Mouse (Mus musculus): ENCODE data around the gene Nebl. TPM values are rescaled to one million over a fixed set of nuclear protein-coding genes. Genes with fewer than 3 reads are reported as not detected.

The Nebl gene
- total RNA-seq, 2 experiments from 2014 or later: 5.5 to 8.2 TPM

- DNase-seq (ENCODE audit: low spot score in 2 of 2): no peak
These were observed 317.6 kb downstream of the Nebl start for GRCm38 (mm10) chr2:17413496-17414268.

- DNase-seq (ENCODE audit: low spot score in 2 of 2): no peak
These were observed 322.0 kb downstream of the Nebl start for GRCm38 (mm10) chr2:17409276-17409675.

- DNase-seq (ENCODE audit: low spot score in 2 of 2): no peak
These were observed 325.2 kb downstream of the Nebl start for GRCm38 (mm10) chr2:17405899-17406531.

- DNase-seq (ENCODE audit: low spot score in 2 of 2): no peak
These were observed 328.8 kb downstream of the Nebl start for GRCm38 (mm10) chr2:17402511-17402910.

- no peak for DNase-seq (ENCODE audit: low spot score in 2 of 2)
These were observed 335.0 kb downstream of the Nebl start for GRCm38 (mm10) chr2:17396235-17396634.

GRCm38 (mm10) chr2:17391389-17391788 lies 339.9 kb downstream of the Nebl start:
- no peak for DNase-seq (ENCODE audit: low spot score in 2 of 2)

GRCm38 (mm10) chr2:17390513-17391200 lies 340.6 kb downstream of the Nebl start:
- DNase-seq (ENCODE audit: low spot score in 2 of 2): no peak

- DNase-seq (ENCODE audit: low spot score in 2 of 2): no peak
These were observed 341.4 kb downstream of the Nebl start for GRCm38 (mm10) chr2:17389886-17390285.

GRCm38 (mm10) chr2:17389379-17389778 lies 341.9 kb downstream of the Nebl start:
- no peak for DNase-seq (ENCODE audit: low spot score in 2 of 2)

- no peak for DNase-seq (ENCODE audit: low spot score in 2 of 2)
These were observed 349.0 kb downstream of the Nebl start for GRCm38 (mm10) chr2:17382227-17382626.

- DNase-seq (ENCODE audit: low spot score in 2 of 2): no peak
These were observed 355.3 kb downstream of the Nebl start for GRCm38 (mm10) chr2:17375916-17376315.

- no peak for DNase-seq (ENCODE audit: low spot score in 2 of 2)
These were observed 365.6 kb downstream of the Nebl start for GRCm38 (mm10) chr2:17365671-17366070.

- DNase-seq (ENCODE audit: low spot score in 2 of 2): no peak
These were observed 366.2 kb downstream of the Nebl start for GRCm38 (mm10) chr2:17364971-17365548.

- no peak for DNase-seq (ENCODE audit: low spot score in 2 of 2)
These were observed 367.7 kb downstream of the Nebl start for GRCm38 (mm10) chr2:17363337-17364216.

- no peak for DNase-seq (ENCODE audit: low spot score in 2 of 2)
These were observed 369.1 kb downstream of the Nebl start for GRCm38 (mm10) chr2:17362181-17362580.

GRCm38 (mm10) chr2:17344643-17345042 lies 386.6 kb downstream of the Nebl start:
- no peak for DNase-seq (ENCODE audit: low spot score in 2 of 2)

GRCm38 (mm10) chr2:17335451-17335850 lies 395.8 kb downstream of the Nebl start:
- DNase-seq (ENCODE audit: low spot score in 2 of 2): peak in 1 of 2 experiments; percentile 29

- DNase-seq (ENCODE audit: low spot score in 2 of 2): no peak
These were observed 404.7 kb downstream of the Nebl start for GRCm38 (mm10) chr2:17326590-17326989.

- DNase-seq (ENCODE audit: low spot score in 2 of 2): no peak
These were observed 414.4 kb downstream of the Nebl start for GRCm38 (mm10) chr2:17316850-17317249.

GRCm38 (mm10) chr2:17301379-17301778 lies 429.9 kb downstream of the Nebl start:
- DNase-seq (ENCODE audit: low spot score in 2 of 2): no peak

- DNase-seq (ENCODE audit: low spot score in 2 of 2): no peak
These were observed 433.8 kb downstream of the Nebl start for GRCm38 (mm10) chr2:17297496-17297895.
